Mouse (Mus musculus) midbrain, postnatal 0 days (tissue): ENCODE measurements at regions not wholly inside any gene's neighbourhood (a gene's known extent, or its start where the extent isn't known, plus 50 kb on each side); places are given as distances from the start of the nearest gene placed in this dataset.

ENCODE experiments used
- ATAC-seq: fragments of 200-750 bp; cut with Nextera tagmentation; 2 replicates; pipeline ENCODE4 v1.8.0; 2017; ENCODE audit warnings: moderate number of reproducible peaks, mild to moderate bottlenecking, moderate TSS enrichment, moderate library complexity; ENCODE audit not compliant: low FRiP score
- DNase-seq: peaks from one replicate; pipeline ENCODE4 v3.0.0-alpha.2; 2015; ENCODE audit warnings: low spot score
- H3K27ac ChIP-seq: fragments of 300-500 bp; sonication (generic); 2 replicates; pipeline ENCODE4 v1.5.1; 2014; ENCODE audit warnings: low read depth, mild to moderate bottlenecking, low read length, mixed read lengths
- H3K27me3 ChIP-seq: fragments of 300-500 bp; sonication (generic); 2 replicates; pipeline ENCODE4 v1.6.1; 2014; ENCODE audit warnings: low read length, control low read depth, mixed read lengths; ENCODE audit not compliant: insufficient read depth
- H3K36me3 ChIP-seq: fragments of 300-500 bp; sonication (generic); 2 replicates; pipeline ENCODE4 v1.6.1; 2014; ENCODE audit warnings: low read length, control low read depth, mixed read lengths; ENCODE audit not compliant: insufficient read depth
- H3K4me1 ChIP-seq: fragments of 300-500 bp; sonication (generic); 2 replicates; pipeline ENCODE4 v1.6.1; 2014; ENCODE audit warnings: mild to moderate bottlenecking, control low read depth, antibody characterized with exemption, low read length, mixed read lengths; ENCODE audit not compliant: insufficient read depth
- H3K4me2 ChIP-seq: fragments of 300-500 bp; sonication (generic); 2 replicates; pipeline ENCODE4 v1.6.1; 2014; ENCODE audit warnings: low read depth, mild to moderate bottlenecking, low read length, mixed read lengths; ENCODE audit not compliant: poor library complexity, severe bottlenecking
- H3K4me3 ChIP-seq: fragments of 300-500 bp; sonication (generic); 2 replicates; pipeline ENCODE4 v1.5.1; 2014; ENCODE audit warnings: low read depth, mild to moderate bottlenecking, low read length, moderate library complexity
- H3K9ac ChIP-seq: fragments of 300-500 bp; sonication (generic); replicated peaks from 2 replicates; pipeline ENCODE4 v1.6.1; 2014; ENCODE audit warnings: mild to moderate bottlenecking, low read length, moderate library complexity, mixed read lengths; ENCODE audit not compliant: poor library complexity, severe bottlenecking
- H3K9me3 ChIP-seq: fragments of 300-500 bp; sonication (generic); 2 replicates; pipeline ENCODE4 v1.6.1; 2016; ENCODE audit warnings: low read length, control low read depth
- CTCF ChIP-seq: IDR thresholded peaks from 2 replicates; pipeline ENCODE4 v1.5.1; 2016; ENCODE audit warnings: antibody characterized with exemption, mild to moderate bottlenecking
- WGBS: fragments of 180-500 bp; shearing (Covaris S2); extraction: QIAGEN DNeasy Blood & Tissue Kit; methylation state at CpG from one replicate; pipeline ENCODE4 v1.1.7; 2014; 5-methylcytosine and 5-hydroxymethylcytosine counted together

- no peak for TF ChIP-seq CTCF
- no peaks in the 10 kb centered on the region for H3K9me3 ChIP-seq
- H3K9ac ChIP-seq = no peak overlapping the region
- no peak overlapping the region for H3K4me2 ChIP-seq
- WGBS = 69% methylated on average over 4 of the region's 4 CpGs
- H3K36me3 ChIP-seq = no peaks in the 10 kb centered on the region
- DNase-seq (no peak), ATAC-seq (no peak)
- no peak overlapping the region for H3K4me3 ChIP-seq
- H3K4me1 ChIP-seq = no peaks in the 10 kb centered on the region; the same call in 1 of the 2 replicates
- no peaks in the 10 kb centered on the region for H3K27me3 ChIP-seq
- H3K27ac ChIP-seq = no peak overlapping the region
Observed at GRCm38 (mm10) chr5:44416844-44417589, 190.6 kb upstream of the Tapt1 start.

- Histone ChIP-seq H3K9ac (no peak overlapping the region), H3K27me3 (no peaks in the 10 kb centered on the region), H3K9me3 (no peaks in the 10 kb centered on the region), H3K4me2 (no peak overlapping the region), H3K4me3 (no peak overlapping the region), H3K27ac (no peak overlapping the region), H3K4me1 (no peaks in the 10 kb centered on the region), H3K36me3 (no peaks in the 10 kb centered on the region)
- no peak for TF ChIP-seq CTCF
- peak; percentile 78 for DNase-seq
- WGBS = 46% methylated on average over 7 of the region's 7 CpGs
- ATAC-seq = no peak
Observed at GRCm38 (mm10) chr5:44414441-44414840, 188.0 kb upstream of the Tapt1 start.

GRCm38 (mm10) chr5:44403300-44403699 lies 176.9 kb upstream of the Tapt1 start:
- ATAC-seq (no peak), DNase-seq (no peak)
- Histone ChIP-seq H3K9me3 (no peaks in the 10 kb centered on the region), H3K4me3 (no peak overlapping the region), H3K27ac (no peak overlapping the region), H3K4me2 (no peak overlapping the region), H3K9ac (no peak overlapping the region), H3K36me3 (no peaks in the 10 kb centered on the region), H3K27me3 (no peaks in the 10 kb centered on the region), H3K4me1 (no peaks in the 10 kb centered on the region)
- WGBS = 68% methylated on average over 6 of the region's 6 CpGs
- no peak for TF ChIP-seq CTCF

- Histone ChIP-seq H3K4me3 (no peak overlapping the region), H3K36me3 (no peaks in the 10 kb centered on the region), H3K9ac (no peak overlapping the region), H3K27ac (no peak overlapping the region), H3K9me3 (no peaks in the 10 kb centered on the region), H3K4me2 (no peak overlapping the region), H3K27me3 (no peaks in the 10 kb centered on the region), H3K4me1 (no peaks in the 10 kb centered on the region)
- no peak for DNase-seq
- WGBS = 71% methylated on average over 8 of the region's 8 CpGs
- no peak for TF ChIP-seq CTCF
- no peak for ATAC-seq
Observed at GRCm38 (mm10) chr5:44400573-44401332, 174.3 kb upstream of the Tapt1 start.

GRCm38 (mm10) chr5:44387237-44387810 lies 160.9 kb upstream of the Tapt1 start:
- H3K9ac ChIP-seq = no peak overlapping the region
- no peak for ATAC-seq
- H3K9me3 ChIP-seq = no peaks in the 10 kb centered on the region
- H3K36me3 ChIP-seq = no peaks in the 10 kb centered on the region
- no peak for TF ChIP-seq CTCF
- H3K4me1 ChIP-seq = no peaks in the 10 kb centered on the region
- H3K27ac ChIP-seq = no peak overlapping the region
- no peak for DNase-seq
- H3K27me3 ChIP-seq = no peaks in the 10 kb centered on the region
- H3K4me2 ChIP-seq = no peak overlapping the region
- 48% methylated on average over 6 of the region's 6 CpGs for WGBS
- H3K4me3 ChIP-seq = no peak overlapping the region

- ATAC-seq = no peak
- H3K4me1 ChIP-seq = no peaks in the 10 kb centered on the region
- 43% methylated on average over 6 of the region's 6 CpGs for WGBS
- no peaks in the 10 kb centered on the region for H3K27me3 ChIP-seq
- no peaks in the 10 kb centered on the region for H3K36me3 ChIP-seq
- no peak for TF ChIP-seq CTCF
- no peak overlapping the region for H3K9ac ChIP-seq
- no peaks in the 10 kb centered on the region for H3K9me3 ChIP-seq
- no peak overlapping the region for H3K4me2 ChIP-seq
- H3K4me3 ChIP-seq = no peak overlapping the region
- DNase-seq = no peak
- H3K27ac ChIP-seq = no peak overlapping the region
Observed at GRCm38 (mm10) chr5:44386176-44386575, 159.8 kb upstream of the Tapt1 start.
